ENCODE assay signal across 8 mouse cellular contexts in the genomic region with DNA sequence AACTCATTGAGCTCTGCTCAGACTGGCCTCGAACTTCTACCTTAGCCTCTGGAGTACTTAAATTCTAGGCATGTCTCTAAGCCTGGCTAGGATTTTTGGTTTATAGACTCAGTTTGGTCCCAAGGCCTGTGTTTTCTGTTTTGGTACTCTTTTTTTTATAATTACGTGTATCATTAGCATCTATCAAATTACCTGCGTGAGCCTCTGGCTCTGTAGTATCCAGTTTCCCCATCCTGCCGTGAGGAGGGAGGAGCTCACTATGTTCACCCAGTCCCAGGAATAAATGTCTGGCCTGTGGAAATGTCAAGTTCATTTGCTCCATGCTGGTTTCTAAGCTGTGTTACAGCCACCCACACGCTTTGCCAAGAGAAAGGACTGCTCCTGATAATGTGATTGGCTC. TPM values are rescaled to one million over a fixed set of nuclear protein-coding genes. Genes with fewer than 3 reads are reported as not detected.
DNase-seq lines count a peak whose midpoint lies in the region; ATAC-seq and TF ChIP-seq lines count a peak whose summit lies in the region.

No protein-coding gene starts in this region.

- no peak for DNase-seq in left cerebral cortex, adult 2 months (ENCODE audit: extremely low spot score in 1 of 2, low spot score in 2 of 2)
- no peak for DNase-seq in left cerebral cortex, adult 9 months (ENCODE audit: low spot score in 2 of 2)
- DNase-seq in intestine, embryonic 14.5 days (ENCODE audit: low spot score) = no peak
- DNase-seq in layer of hippocampus, postnatal 10 days (ENCODE audit: low spot score in 2 of 2) = no peak
- DNase-seq in layer of hippocampus, adult 8-10 months (ENCODE audit: low spot score in 2 of 2) = no peak
- DNase-seq in gastrocnemius, postnatal 14 days = no peak

- H3K36me3 ChIP-seq in embryonic facial prominence, embryonic 12.5 days = no peaks in the 10 kb centered on the region
- no peaks in the 10 kb centered on the region for H3K36me3 ChIP-seq in intestine, embryonic 14.5 days (ENCODE audit: control insufficient read depth, insufficient read depth, low read length)
- no peaks in the 10 kb centered on the region for H3K36me3 ChIP-seq in neural tube, embryonic 15.5 days

- no peaks in the 10 kb centered on the region for H3K27me3 ChIP-seq in embryonic facial prominence, embryonic 12.5 days
- H3K27me3 ChIP-seq in intestine, embryonic 14.5 days (replicated peaks; ENCODE audit: control insufficient read depth, insufficient read depth, low read length) = no peaks in the 10 kb centered on the region
- H3K27me3 ChIP-seq in neural tube, embryonic 15.5 days (replicated peaks) = no peaks in the 10 kb centered on the region

- H3K9ac ChIP-seq in embryonic facial prominence, embryonic 12.5 days = 0 out of 2 replicates have a peak overlapping the region, but pooled peaks have one; percentile 2
- 0 out of 2 replicates have a peak overlapping the region, but pooled peaks have one; percentile 31 for H3K9ac ChIP-seq in intestine, embryonic 14.5 days (ENCODE audit: low read length)
- H3K9ac ChIP-seq in neural tube, embryonic 15.5 days (replicated peaks) = 0 out of 2 replicates have a peak overlapping the region, but pooled peaks have one; percentile 42

- H3K4me3 ChIP-seq in left cerebral cortex, adult 2 months = peak overlapping the region; percentile 97
- peak overlapping the region; percentile 27 for H3K4me3 ChIP-seq in embryonic facial prominence, embryonic 12.5 days
- H3K4me3 ChIP-seq in intestine, embryonic 14.5 days (ENCODE audit: low read depth, low read length) = peak overlapping the region; percentile 86
- peak overlapping the region; percentile 16; the same call in 1 of the 2 replicates for H3K4me3 ChIP-seq in neural tube, embryonic 15.5 days (replicated peaks)

- no peak for ATAC-seq in embryonic facial prominence, embryonic 12.5 days (ENCODE audit: insufficient number of reproducible peaks, insufficient read depth, low FRiP score, low TSS enrichment)
- no peak for ATAC-seq in intestine, embryonic 14.5 days (replicated peaks; ENCODE audit: low FRiP score, low TSS enrichment, low read depth)
- ATAC-seq in neural tube, embryonic 15.5 days (ENCODE audit: low FRiP score) = no peak

- H3K9me3 ChIP-seq in embryonic facial prominence, embryonic 12.5 days = no peaks in the 10 kb centered on the region
- no peaks in the 10 kb centered on the region for H3K9me3 ChIP-seq in intestine, embryonic 14.5 days (ENCODE audit: control insufficient read depth, low read length)
- no peaks in the 10 kb centered on the region for H3K9me3 ChIP-seq in neural tube, embryonic 15.5 days (replicated peaks)

- TF ChIP-seq CTCF in left cerebral cortex, adult 2 months (IDR thresholded peaks at IDR 0.05) = no peak

- no peak overlapping the region for H3K27ac ChIP-seq in left cerebral cortex, adult 2 months
- peak overlapping the region; percentile 36; the same call in 1 of the 2 replicates for H3K27ac ChIP-seq in embryonic facial prominence, embryonic 12.5 days
- no peak overlapping the region for H3K27ac ChIP-seq in intestine, embryonic 14.5 days (ENCODE audit: low read depth)
- no peak overlapping the region for H3K27ac ChIP-seq in neural tube, embryonic 15.5 days (replicated peaks)

- intact Hi-C loops in left cerebral cortex, adult 2 months (cut with DNase I) = loop anchor here (5.0 kb wide), 1 partner anchor 90 kb away; a partner anchor contains a TSS
- intact Hi-C loops in gastrocnemius, postnatal 14 days (cut with DNase I; ENCODE audit: low total_unique reads) = no loop called here

- peak overlapping the region; percentile 62 for H3K4me2 ChIP-seq in embryonic facial prominence, embryonic 12.5 days (replicated peaks)
- peak overlapping the region; percentile 79 for H3K4me2 ChIP-seq in intestine, embryonic 14.5 days (ENCODE audit: low read length)
- peak overlapping the region; percentile 66 for H3K4me2 ChIP-seq in neural tube, embryonic 15.5 days

- H3K4me1 ChIP-seq in embryonic facial prominence, embryonic 12.5 days = peaks cover 54% of the 10 kb centered on the region
- peaks cover 68% of the 10 kb centered on the region for H3K4me1 ChIP-seq in intestine, embryonic 14.5 days (replicated peaks; ENCODE audit: control insufficient read depth, insufficient read depth, low read length)
- H3K4me1 ChIP-seq in neural tube, embryonic 15.5 days = peaks cover 67% of the 10 kb centered on the region

- WGBS in embryonic facial prominence, embryonic 12.5 days = 22% methylated on average over 5 of the region's 5 CpGs
- WGBS in intestine, embryonic 14.5 days = 38% methylated on average over 5 of the region's 5 CpGs
- WGBS in neural tube, embryonic 15.5 days = 46% methylated on average over 5 of the region's 5 CpGs

RNA-seq across cellular contexts. Expression of a gene that starts 2.1 kb away (rescaled TPM):
- 10 to 100 TPM; 24.2 to 27.1 TPM for total RNA-seq in left cerebral cortex, adult 2 months (2021)
- 18.3 and 18.4 TPM in 2 replicates for polyA plus RNA-seq in embryonic facial prominence, embryonic 12.5 days (2016; fragmentation: Nextera tagmentation; extraction: Ambion mirVana)
- polyA plus RNA-seq in intestine, embryonic 14.5 days (2014; fragmentation: Nextera tagmentation; extraction: Ambion mirVana) = 16.4 and 18.2 TPM in 2 replicates
- polyA plus RNA-seq in neural tube, embryonic 15.5 days (2015; fragmentation: Nextera tagmentation; extraction: Ambion mirVana) = 12.6 and 12.9 TPM in 2 replicates
- total RNA-seq in layer of hippocampus, postnatal 10 days (2021) = 10 to 100 TPM; 21.5 to 23.1 TPM
- 10 to 100 TPM; 19.1 to 24.8 (median 21.2) TPM for total RNA-seq in layer of hippocampus, adult 8-10 months (2022)
- total RNA-seq in gastrocnemius, postnatal 14 days (2021) = 1 to 10 TPM; 8.1 to 8.6 TPM

RNA-seq across cellular contexts. Expression of a gene that starts 47.9 kb away (rescaled TPM):
- 100 to 1,000 TPM; 118 to 124 TPM for total RNA-seq in left cerebral cortex, adult 2 months (2021)
- polyA plus RNA-seq in embryonic facial prominence, embryonic 12.5 days (2016; fragmentation: Nextera tagmentation; extraction: Ambion mirVana) = 31.1 and 32.0 TPM in 2 replicates
- 28.3 and 30.2 TPM in 2 replicates for polyA plus RNA-seq in intestine, embryonic 14.5 days (2014; fragmentation: Nextera tagmentation; extraction: Ambion mirVana)
- 58.6 and 58.7 TPM in 2 replicates for polyA plus RNA-seq in neural tube, embryonic 15.5 days (2015; fragmentation: Nextera tagmentation; extraction: Ambion mirVana)
- total RNA-seq in layer of hippocampus, postnatal 10 days (2021) = 10 to 100 TPM; 81.9 to 87.6 TPM
- total RNA-seq in layer of hippocampus, adult 8-10 months (2022) = 10 to 100 TPM; 80.6 to 97.1 (median 86.4) TPM
- 10 to 100 TPM; 50.6 to 57.8 TPM for total RNA-seq in gastrocnemius, postnatal 14 days (2021)

Comparison
In these comparisons a context has a peak if more than half of its experiments do, and no peak if none do; other contexts are left out.
1. H3K4me3 ChIP-seq: peak in every context shown above with its lines; median percentile 97 in left cerebral cortex, adult 2 months; 86 in intestine, embryonic 14.5 days; 27 in embryonic facial prominence, embryonic 12.5 days; 16 in neural tube, embryonic 15.5 days.